Mouse (Mus musculus) kidney, postnatal 0 days (tissue): ENCODE measurements around the gene Tcte1. TPM values are rescaled to one million over a fixed set of nuclear protein-coding genes. Genes with fewer than 3 reads are reported as not detected.

Experiments used
- ATAC-seq: fragments of 200-750 bp; cut with Nextera tagmentation; replicated peaks from 2 replicates; pipeline ENCODE4 v1.8.0; 2017; ENCODE audit warnings: low read depth, moderate number of reproducible peaks, moderate TSS enrichment, moderate library complexity; ENCODE audit not compliant: low FRiP score
- DNase-seq: peaks from one replicate; pipeline ENCODE4 v3.0.0-alpha.2; 2016; ENCODE audit warnings: low spot score
- H3K27ac ChIP-seq: fragments of 300-500 bp; sonication (generic); 2 replicates; pipeline ENCODE4 v1.5.1; 2014; ENCODE audit warnings: mild to moderate bottlenecking
- H3K27me3 ChIP-seq: fragments of 300-500 bp; sonication (generic); 2 replicates; pipeline ENCODE4 v1.6.1; 2014; ENCODE audit warnings: low read length, mixed read lengths; ENCODE audit not compliant: insufficient read depth
- H3K36me3 ChIP-seq: fragments of 300-500 bp; sonication (generic); 2 replicates; pipeline ENCODE4 v1.6.1; 2014; ENCODE audit warnings: low read length, mixed read lengths; ENCODE audit not compliant: insufficient read depth
- H3K4me1 ChIP-seq: fragments of 300-500 bp; sonication (generic); replicated peaks from 2 replicates; pipeline ENCODE4 v1.6.1; 2014; ENCODE audit warnings: antibody characterized with exemption, low read length, mixed read lengths; ENCODE audit not compliant: insufficient read depth
- H3K4me2 ChIP-seq: fragments of 300-500 bp; sonication (generic); 2 replicates; pipeline ENCODE4 v1.6.1; 2014; ENCODE audit warnings: mild to moderate bottlenecking, low read length, moderate library complexity, mixed read lengths
- H3K4me3 ChIP-seq: fragments of 300-500 bp; sonication (generic); replicated peaks from 2 replicates; pipeline ENCODE4 v1.5.1; 2014; ENCODE audit warnings: low read depth, low read length
- H3K9ac ChIP-seq: fragments of 300-500 bp; sonication (generic); 2 replicates; pipeline ENCODE4 v1.6.1; 2014; ENCODE audit warnings: low read depth, low read length
- H3K9me3 ChIP-seq: fragments of 300-500 bp; sonication (generic); replicated peaks from 2 replicates; pipeline ENCODE4 v1.6.1; 2016; ENCODE audit warnings: low read length, inconsistent platforms, mixed read lengths
- CTCF ChIP-seq: IDR thresholded peaks from 2 replicates; pipeline ENCODE4 v1.5.1; 2016; ENCODE audit warnings: antibody characterized with exemption, low read depth, mild to moderate bottlenecking, moderate library complexity
- WGBS: fragments of 180-500 bp; shearing (Covaris S2); extraction: QIAGEN DNeasy Blood & Tissue Kit; methylation state at CpG from one replicate; pipeline ENCODE4 v1.1.7; 2014; 5-methylcytosine and 5-hydroxymethylcytosine counted together
- polyA plus RNA-seq: library from polyadenylated mRNA; unstranded; fragments of >200 nt; fragmentation: Nextera tagmentation; extraction: Ambion mirVana; gene quantifications from 2 replicates; pipeline ENCODE4 v1.2.1, GENCODE M21; 2015

Tcte1 gene
- polyA plus RNA-seq, 1 experiment from 2014 or later = 0.07 TPM

GRCm38 (mm10) chr17:45554420-45554819 is 31.2 kb downstream of the Tcte1 start:
- H3K27me3 ChIP-seq = no peaks in the 10 kb centered on the region
- H3K9ac ChIP-seq = no peak overlapping the region
- H3K4me2 ChIP-seq = no peak overlapping the region
- H3K4me3 ChIP-seq = no peak overlapping the region
- 44% methylated on average over 1 of the region's 1 CpGs for WGBS
- no peak for DNase-seq
- H3K36me3 ChIP-seq = no peaks in the 10 kb centered on the region
- H3K27ac ChIP-seq = no peak overlapping the region
- TF ChIP-seq CTCF = no peak
- H3K4me1 ChIP-seq = peaks cover 4% of the 10 kb centered on the region; the same call in 1 of the 2 replicates
- no peaks in the 10 kb centered on the region for H3K9me3 ChIP-seq
- no peak for ATAC-seq

GRCm38 (mm10) chr17:45555452-45556106 is 32.3 kb downstream of the Tcte1 start, which contains the start of gene Nfkbie:
Gene Nfkbie (plus strand): TSS chr17:45555703.
- DNase-seq (peak; percentile 96), ATAC-seq (peak; percentile 77)
- Histone ChIP-seq H3K9ac (peak within 1 kb of the TSS; percentile 66), H3K36me3 (0 out of 2 replicates have a peak, but pooled peaks cover 3% of the 10 kb centered on the region), H3K4me2 (peak within 1 kb of the TSS; percentile 92), H3K4me3 (peak within 1 kb of the TSS; percentile 57), H3K27me3 (no peaks in the 10 kb centered on the region), H3K4me1 (peaks cover 4% of the 10 kb centered on the region; the same call in 1 of the 2 replicates), H3K9me3 (no peaks in the 10 kb centered on the region), H3K27ac (no peak within 1 kb of the TSS)
- no peak; the same call in 1 of the 2 replicates for TF ChIP-seq CTCF
- 0% methylated on average over 45 of the region's 45 CpGs for WGBS

GRCm38 (mm10) chr17:45556107-45556489 is 32.9 kb downstream of the Tcte1 start:
- no peak overlapping the region for H3K27ac ChIP-seq
- H3K9ac ChIP-seq = peak overlapping the region; percentile 66
- H3K4me2 ChIP-seq = peak overlapping the region; percentile 92
- peaks cover 4% of the 10 kb centered on the region; the same call in 1 of the 2 replicates for H3K4me1 ChIP-seq
- no peak for DNase-seq
- H3K36me3 ChIP-seq = 0 out of 2 replicates have a peak, but pooled peaks cover 3% of the 10 kb centered on the region
- no peaks in the 10 kb centered on the region for H3K27me3 ChIP-seq
- ATAC-seq = no peak
- H3K9me3 ChIP-seq = no peaks in the 10 kb centered on the region
- TF ChIP-seq CTCF = no peak
- 4% methylated on average over 14 of the region's 14 CpGs for WGBS
- H3K4me3 ChIP-seq = peak overlapping the region; percentile 57

- H3K4me2 ChIP-seq = peak overlapping the region; percentile 92
- H3K36me3 ChIP-seq = 0 out of 2 replicates have a peak, but pooled peaks cover 3% of the 10 kb centered on the region
- no peak overlapping the region for H3K9ac ChIP-seq
- H3K27me3 ChIP-seq = no peaks in the 10 kb centered on the region
- H3K4me3 ChIP-seq = peak overlapping the region; percentile 57
- no peaks in the 10 kb centered on the region for H3K9me3 ChIP-seq
- TF ChIP-seq CTCF = no peak
- peaks cover 4% of the 10 kb centered on the region; the same call in 1 of the 2 replicates for H3K4me1 ChIP-seq
- ATAC-seq (no peak), DNase-seq (no peak)
- H3K27ac ChIP-seq = no peak overlapping the region
- 66% methylated on average over 3 of the region's 3 CpGs for WGBS
Observed at GRCm38 (mm10) chr17:45556514-45557245, 33.4 kb downstream of the Tcte1 start.

GRCm38 (mm10) chr17:45557246-45557824 is 34.1 kb downstream of the Tcte1 start:
- Histone ChIP-seq H3K27me3 (no peaks in the 10 kb centered on the region), H3K9me3 (no peaks in the 10 kb centered on the region), H3K9ac (no peak overlapping the region), H3K4me1 (peaks cover 4% of the 10 kb centered on the region; the same call in 1 of the 2 replicates), H3K36me3 (0 out of 2 replicates have a peak, but pooled peaks cover 3% of the 10 kb centered on the region), H3K27ac (no peak overlapping the region), H3K4me3 (no peak overlapping the region), H3K4me2 (0 out of 2 replicates have a peak overlapping the region, but pooled peaks have one; percentile 92)
- TF ChIP-seq CTCF = no peak
- no peak for ATAC-seq
- no peak for DNase-seq
- 58% methylated on average over 6 of the region's 7 CpGs for WGBS
